In genomic region chr2:68104641-68105040, GRCm38 (mm10) we compare ENCODE assay signal across 24 mouse cellular contexts.
DNase-seq lines count a peak whose midpoint lies in the region; ATAC-seq and TF ChIP-seq lines count a peak whose summit lies in the region.
"Had no signal": no experiment of that assay in that cellular context is flagged by ENCODE, and none has a peak within 500 bp of the region (broad histone marks: within the 10 kb centered on the region; RNA-seq: fewer than 3 reads in every experiment).

No protein-coding gene starts in this region.

- 0 out of 2 replicates have a peak overlapping the region, but pooled peaks have one; percentile 6 for H3K27ac ChIP-seq in forebrain, embryonic 15.5 days (replicated peaks)
- H3K27ac ChIP-seq in forebrain, embryonic 10.5 days = no peak overlapping the region
- H3K27ac ChIP-seq in midbrain, embryonic 14.5 days (replicated peaks; ENCODE audit: low read depth, low read length) = no peak overlapping the region
- H3K27ac ChIP-seq in midbrain, embryonic 10.5 days (replicated peaks) = no peak overlapping the region
- no peak overlapping the region for H3K27ac ChIP-seq in hindbrain, embryonic 11.5 days (ENCODE audit: low read depth, low read length)
- H3K27ac ChIP-seq: embryonic facial prominence, embryonic 10.5 days; embryonic facial prominence, embryonic 13.5 days; gastrocnemius, adult 2 months; hindbrain, embryonic 13.5 days; intestine, embryonic 15.5 days had no signal

- no peak overlapping the region for H3K9ac ChIP-seq in forebrain, embryonic 15.5 days (replicated peaks)
- H3K9ac ChIP-seq in midbrain, embryonic 14.5 days (replicated peaks; ENCODE audit: low read length) = no peak overlapping the region
- no peak overlapping the region for H3K9ac ChIP-seq in hindbrain, embryonic 11.5 days (ENCODE audit: low read depth, low read length)
- H3K9ac ChIP-seq: embryonic facial prominence, embryonic 13.5 days; hindbrain, embryonic 13.5 days; intestine, embryonic 15.5 days had no signal

- H3K36me3 ChIP-seq in forebrain, embryonic 15.5 days = no peaks in the 10 kb centered on the region
- H3K36me3 ChIP-seq in forebrain, embryonic 10.5 days (replicated peaks) = no peaks in the 10 kb centered on the region
- H3K36me3 ChIP-seq in midbrain, embryonic 14.5 days (ENCODE audit: control insufficient read depth, insufficient read depth, low read length) = no peaks in the 10 kb centered on the region
- no peaks in the 10 kb centered on the region for H3K36me3 ChIP-seq in midbrain, embryonic 10.5 days
- H3K36me3 ChIP-seq in hindbrain, embryonic 11.5 days (ENCODE audit: control insufficient read depth, insufficient read depth, low read length) = no peaks in the 10 kb centered on the region
- H3K36me3 ChIP-seq: embryonic facial prominence, embryonic 10.5 days; embryonic facial prominence, embryonic 13.5 days; hindbrain, embryonic 13.5 days; intestine, embryonic 15.5 days had no signal

- H3K9me3 ChIP-seq in forebrain, embryonic 15.5 days = no peaks in the 10 kb centered on the region
- no peaks in the 10 kb centered on the region for H3K9me3 ChIP-seq in forebrain, embryonic 10.5 days
- no peaks in the 10 kb centered on the region for H3K9me3 ChIP-seq in midbrain, embryonic 14.5 days (ENCODE audit: control insufficient read depth, low read length)
- H3K9me3 ChIP-seq in midbrain, embryonic 10.5 days (replicated peaks) = no peaks in the 10 kb centered on the region
- H3K9me3 ChIP-seq in hindbrain, embryonic 11.5 days (ENCODE audit: control insufficient read depth, low read length) = no peaks in the 10 kb centered on the region
- H3K9me3 ChIP-seq: embryonic facial prominence, embryonic 10.5 days; embryonic facial prominence, embryonic 13.5 days; hindbrain, embryonic 13.5 days; intestine, embryonic 15.5 days had no signal

- no peak for TF ChIP-seq POLR2A in brain, embryonic 14.5 days (IDR thresholded peaks at IDR 0.05; ENCODE audit: borderline replicate concordance, extremely low read depth, insufficient read depth, insufficient read length, poor library complexity, severe bottlenecking)

- WGBS in forebrain, embryonic 15.5 days = 21% methylated on average over 4 of the region's 4 CpGs
- 65% methylated on average over 4 of the region's 4 CpGs for WGBS in forebrain, embryonic 10.5 days
- WGBS in midbrain, embryonic 14.5 days = 53% methylated on average over 4 of the region's 4 CpGs
- 75% methylated on average over 4 of the region's 4 CpGs for WGBS in midbrain, embryonic 10.5 days
- 70% methylated on average over 4 of the region's 4 CpGs for WGBS in hindbrain, embryonic 11.5 days

- DNase-seq in forebrain, embryonic 10.5 days (ENCODE audit: extremely low spot score, low spot score) = no peak
- peak; percentile 7 for DNase-seq in midbrain, embryonic 14.5 days
- DNase-seq in midbrain, embryonic 10.5 days (ENCODE audit: low spot score) = no peak
- peak; percentile 68 for DNase-seq in brain, embryonic 14.5 days (ENCODE audit: low read depth)
- no peak for DNase-seq in hindbrain, embryonic 11.5 days (ENCODE audit: low spot score)
- DNase-seq: adrenal gland, adult 2 months; adrenal gland, postnatal 14 days; cerebellum, adult 11-12 months; cerebellum, adult 8-10 months; cerebellum, postnatal 10 days; cerebellum, postnatal 36 days; embryo, embryonic 11 days; gastrocnemius, adult 2 months; gastrocnemius, postnatal 14 days; heart, adult 11 months had no signal

- H3K4me1 ChIP-seq in forebrain, embryonic 15.5 days = no peaks in the 10 kb centered on the region
- H3K4me1 ChIP-seq in forebrain, embryonic 10.5 days = peaks cover 4% of the 10 kb centered on the region; the same call in 1 of the 2 replicates
- H3K4me1 ChIP-seq in midbrain, embryonic 14.5 days (ENCODE audit: control insufficient read depth, insufficient read depth, low read length) = no peaks in the 10 kb centered on the region
- H3K4me1 ChIP-seq in midbrain, embryonic 10.5 days = no peaks in the 10 kb centered on the region
- H3K4me1 ChIP-seq in hindbrain, embryonic 11.5 days (replicated peaks; ENCODE audit: control insufficient read depth, insufficient read depth, low read length) = no peaks in the 10 kb centered on the region
- H3K4me1 ChIP-seq: embryonic facial prominence, embryonic 10.5 days; embryonic facial prominence, embryonic 13.5 days; hindbrain, embryonic 13.5 days; intestine, embryonic 15.5 days had no signal

- no peak overlapping the region for H3K4me3 ChIP-seq in forebrain, embryonic 15.5 days
- no peak overlapping the region for H3K4me3 ChIP-seq in forebrain, embryonic 10.5 days
- no peak overlapping the region for H3K4me3 ChIP-seq in midbrain, embryonic 14.5 days (replicated peaks; ENCODE audit: low read depth, low read length)
- H3K4me3 ChIP-seq in midbrain, embryonic 10.5 days = no peak overlapping the region
- H3K4me3 ChIP-seq in hindbrain, embryonic 11.5 days (ENCODE audit: low read depth, low read length) = no peak overlapping the region
- H3K4me3 ChIP-seq: embryonic facial prominence, embryonic 10.5 days; embryonic facial prominence, embryonic 13.5 days; erythroblast, embryonic 14.5 days; gastrocnemius, adult 2 months; hindbrain, embryonic 13.5 days; intestine, embryonic 15.5 days had no signal

- no peak for TF ChIP-seq CTCF in brain, embryonic 14.5 days (IDR thresholded peaks at IDR 0.05; ENCODE audit: borderline replicate concordance, extremely low read depth, insufficient read depth, insufficient read length)

- H3K4me2 ChIP-seq in forebrain, embryonic 15.5 days (replicated peaks) = no peak overlapping the region
- no peak overlapping the region for H3K4me2 ChIP-seq in midbrain, embryonic 14.5 days (ENCODE audit: low read length)
- no peak overlapping the region for H3K4me2 ChIP-seq in hindbrain, embryonic 11.5 days (replicated peaks; ENCODE audit: low read depth, low read length)
- H3K4me2 ChIP-seq: embryonic facial prominence, embryonic 13.5 days; heart, embryonic 11.5 days; hindbrain, embryonic 13.5 days; intestine, embryonic 15.5 days had no signal

- no peaks in the 10 kb centered on the region for H3K27me3 ChIP-seq in forebrain, embryonic 15.5 days
- no peaks in the 10 kb centered on the region for H3K27me3 ChIP-seq in forebrain, embryonic 10.5 days (ENCODE audit: poor library complexity, severe bottlenecking)
- no peaks in the 10 kb centered on the region for H3K27me3 ChIP-seq in midbrain, embryonic 14.5 days (ENCODE audit: control insufficient read depth, insufficient read depth, low read length)
- no peaks in the 10 kb centered on the region for H3K27me3 ChIP-seq in midbrain, embryonic 10.5 days (ENCODE audit: low read depth, poor library complexity, severe bottlenecking)
- H3K27me3 ChIP-seq in hindbrain, embryonic 11.5 days (ENCODE audit: control insufficient read depth, insufficient read depth, low read length) = no peaks in the 10 kb centered on the region
- H3K27me3 ChIP-seq: embryonic facial prominence, embryonic 13.5 days; hindbrain, embryonic 13.5 days; intestine, embryonic 15.5 days had no signal

- ATAC-seq in forebrain, embryonic 15.5 days (replicated peaks) = peak; percentile 51; the same call in 1 of the 2 replicates
- ATAC-seq in midbrain, embryonic 14.5 days (ENCODE audit: low FRiP score, low TSS enrichment) = no peak; the same call in 1 of the 2 replicates
- no peak for ATAC-seq in hindbrain, embryonic 11.5 days (ENCODE audit: low FRiP score)
- ATAC-seq: CD4-positive, CD25-positive, alpha-beta regulatory T cell, adult 4 months; hindbrain, embryonic 16.5 days; intestine, embryonic 15.5 days had no signal

Comparison
In these comparisons a context has a peak if more than half of its experiments do, and no peak if none do; other contexts are left out.
1. DNase-seq: peak in midbrain, embryonic 14.5 days (single experiment) and brain, embryonic 14.5 days (single experiment); none in forebrain, embryonic 10.5 days (single experiment), midbrain, embryonic 10.5 days (single experiment) and hindbrain, embryonic 11.5 days (single experiment).